Mouse (Mus musculus) midbrain, embryonic 15.5 days (tissue): ENCODE results near the gene Mrps27. TPM values are rescaled to one million over a fixed set of nuclear protein-coding genes. Genes with fewer than 3 reads are reported as not detected.
A peak's percentile ranks its signal among the peaks of the same experiment; 100 is the strongest.

Source experiments
- ATAC-seq: fragments of 200-750 bp; cut with Nextera tagmentation; replicated peaks from 2 replicates; pipeline ENCODE4 v1.8.0; 2017; ENCODE audit warnings: moderate TSS enrichment
- H3K27ac ChIP-seq: fragments of 300-500 bp; sonication (generic); 2 replicates; pipeline ENCODE4 v1.5.1; 2015; ENCODE audit warnings: mild to moderate bottlenecking, inconsistent platforms
- H3K27me3 ChIP-seq: fragments of 300-500 bp; sonication (generic); replicated peaks from 2 replicates; pipeline ENCODE4 v1.6.1; 2015; ENCODE audit warnings: inconsistent platforms
- H3K36me3 ChIP-seq: fragments of 300-500 bp; sonication (generic); replicated peaks from 2 replicates; pipeline ENCODE4 v1.6.1; 2015; ENCODE audit warnings: inconsistent platforms
- H3K4me1 ChIP-seq: fragments of 300-500 bp; sonication (generic); 2 replicates; pipeline ENCODE4 v1.6.1; 2015; ENCODE audit warnings: inconsistent platforms
- H3K4me2 ChIP-seq: fragments of 300-500 bp; sonication (generic); 2 replicates; pipeline ENCODE4 v1.6.1; 2015; ENCODE audit warnings: inconsistent platforms, mild to moderate bottlenecking, moderate library complexity
- H3K4me3 ChIP-seq: fragments of 300-500 bp; sonication (generic); 2 replicates; pipeline ENCODE4 v1.5.1; 2015; ENCODE audit warnings: mild to moderate bottlenecking, inconsistent platforms
- H3K9ac ChIP-seq: fragments of 300-500 bp; sonication (generic); 2 replicates; pipeline ENCODE4 v1.6.1; 2015; ENCODE audit warnings: mild to moderate bottlenecking, inconsistent platforms
- H3K9me3 ChIP-seq: fragments of 300-500 bp; sonication (generic); 2 replicates; pipeline ENCODE4 v1.6.1; 2016; ENCODE audit warnings: inconsistent platforms
- WGBS: fragments of 180-500 bp; shearing (Covaris S2); methylation state at CpG from one replicate; pipeline ENCODE4 v1.1.7; 2015; ENCODE audit warnings: mixed read lengths; 5-methylcytosine and 5-hydroxymethylcytosine counted together
- polyA plus RNA-seq: library from polyadenylated mRNA; unstranded; fragments of >200 nt; fragmentation: Nextera tagmentation; extraction: Ambion mirVana; gene quantifications from 2 replicates; pipeline ENCODE4 v1.2.1, GENCODE M21; 2015

Mrps27 gene
- polyA plus RNA-seq, result 38.9 and 41.6 TPM in 2 replicates

DNA sequence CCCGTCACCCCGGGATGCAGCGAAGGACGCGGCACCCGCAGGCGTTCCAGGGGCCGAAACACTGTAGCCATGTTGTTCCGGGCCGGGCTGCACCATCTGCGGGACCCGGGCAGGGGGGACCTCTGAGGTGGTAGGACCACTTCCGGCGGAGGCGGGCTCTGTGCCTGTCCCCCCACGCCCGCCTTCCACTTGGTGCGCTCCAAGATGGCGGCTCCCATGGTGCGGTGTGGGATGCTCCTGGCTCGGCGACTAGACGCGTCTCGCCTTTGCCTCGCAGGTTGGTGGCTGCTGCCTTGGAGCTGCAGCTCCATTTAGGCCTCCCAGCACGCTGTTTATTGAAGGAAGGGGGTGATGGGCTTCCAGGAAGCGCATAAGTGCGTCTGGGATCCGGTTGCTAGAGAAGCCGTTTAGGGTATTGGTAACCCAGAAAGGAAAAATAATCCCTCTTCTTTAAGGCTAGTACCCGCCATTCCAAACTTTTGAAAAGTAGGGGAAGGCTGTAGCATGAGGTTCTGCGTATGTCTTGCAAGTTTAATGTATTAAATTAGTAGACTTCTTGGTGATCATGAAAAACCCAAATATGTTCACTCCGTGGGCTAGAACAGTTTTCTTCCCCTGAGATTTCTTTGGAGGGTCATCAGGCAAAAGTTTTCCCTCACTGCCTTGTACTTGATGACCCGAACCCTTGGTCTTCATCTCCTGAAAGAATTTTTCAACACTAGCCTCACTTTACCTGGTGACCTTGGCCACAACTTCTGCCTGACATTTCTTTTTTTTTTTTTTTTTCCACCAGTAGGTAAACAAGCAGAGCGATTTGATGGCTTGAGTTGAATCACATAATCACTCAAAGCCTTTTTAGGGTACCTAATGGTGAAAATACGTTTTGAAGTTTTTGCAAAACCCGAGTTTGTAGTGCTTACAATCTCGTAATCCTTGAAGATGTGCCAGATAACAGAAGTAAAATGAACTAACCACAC lies at the start of gene Mrps27, which contains the start of gene Ptcd2:
Mrps27 (plus strand) TSS at position 188 of the 977 bp plus-strand sequence.
Ptcd2 (minus strand) TSS at position 107 of the 977 bp plus-strand sequence.
- Histone ChIP-seq H3K4me1 (peaks cover 17% of the 10 kb centered on the region), H3K9me3 (no peaks in the 10 kb centered on the region), H3K36me3 (0 out of 2 replicates have a peak, but pooled peaks cover 4% of the 10 kb centered on the region), H3K4me2 (peak within 1 kb of the TSS; percentile 72), H3K27ac (peak within 1 kb of the TSS; percentile 86), H3K4me3 (peak within 1 kb of the TSS; percentile 80), H3K9ac (peak within 1 kb of the TSS; percentile 84), H3K27me3 (no peaks in the 10 kb centered on the region)
- WGBS, result 4% methylated on average over 39 of the region's 39 CpGs
- ATAC-seq, result peak; percentile 99

DNA sequence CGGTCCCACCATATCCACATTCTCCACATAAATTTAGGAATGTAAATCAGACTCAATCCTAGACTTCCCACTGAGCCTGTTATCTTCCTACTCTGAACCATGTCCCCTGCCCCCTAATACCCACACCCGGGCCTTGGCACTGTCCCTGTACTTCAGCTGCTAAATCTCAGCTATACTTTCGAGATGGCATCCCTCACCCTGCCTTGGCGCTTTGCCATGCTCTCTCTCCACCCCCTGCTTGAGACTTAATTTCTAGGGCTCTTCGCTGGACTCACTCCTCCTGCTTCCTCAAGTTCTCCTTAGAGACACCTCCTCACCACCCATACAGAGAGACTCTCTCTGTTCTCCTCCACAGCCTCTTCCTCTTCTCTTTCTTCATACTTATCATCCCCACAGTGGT lies 44.7 kb upstream of the Mrps27 start:
- Histone ChIP-seq H3K27me3 (no peaks in the 10 kb centered on the region), H3K27ac (no peak overlapping the region), H3K4me2 (no peak overlapping the region), H3K4me1 (no peaks in the 10 kb centered on the region), H3K4me3 (no peak overlapping the region), H3K9me3 (no peaks in the 10 kb centered on the region), H3K36me3 (no peaks in the 10 kb centered on the region), H3K9ac (no peak overlapping the region)
- no peak for ATAC-seq
- WGBS, result 76% methylated on average over 5 of the region's 5 CpGs

GRCm38 (mm10) chr13:99303846-99304245 lies 40.7 kb upstream of the Mrps27 start:
- no peaks in the 10 kb centered on the region for H3K36me3 ChIP-seq
- ATAC-seq, result no peak
- no peak overlapping the region for H3K4me3 ChIP-seq
- no peaks in the 10 kb centered on the region for H3K9me3 ChIP-seq
- H3K9ac ChIP-seq, result no peak overlapping the region
- no peak overlapping the region for H3K27ac ChIP-seq
- WGBS, result 70% methylated on average over 5 of the region's 5 CpGs
- H3K4me2 ChIP-seq, result no peak overlapping the region
- H3K4me1 ChIP-seq, result no peaks in the 10 kb centered on the region
- no peaks in the 10 kb centered on the region for H3K27me3 ChIP-seq

DNA sequence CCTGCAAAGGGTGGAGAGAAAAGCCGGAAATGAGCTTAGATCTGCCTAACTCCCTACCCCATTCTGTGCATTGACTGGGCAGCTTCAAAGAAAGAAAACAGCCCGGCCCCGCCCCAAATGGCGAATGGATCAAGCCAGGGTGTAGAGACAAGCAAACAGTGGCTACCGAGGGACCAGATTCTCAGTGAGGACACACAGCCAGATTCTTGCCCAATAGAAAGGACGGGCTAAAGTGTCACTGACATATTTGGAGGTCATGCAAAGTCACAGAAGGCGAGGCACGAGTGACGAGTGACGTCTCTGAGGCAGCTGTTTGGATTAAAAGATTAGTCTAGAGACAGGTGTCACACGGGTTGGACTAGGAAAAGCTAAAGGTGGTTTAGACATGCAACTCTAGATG lies 40.2 kb upstream of the Mrps27 start:
- H3K27me3 ChIP-seq, result no peaks in the 10 kb centered on the region
- no peak for ATAC-seq
- H3K4me2 ChIP-seq, result no peak overlapping the region
- no peaks in the 10 kb centered on the region for H3K36me3 ChIP-seq
- no peak overlapping the region for H3K27ac ChIP-seq
- H3K4me1 ChIP-seq, result no peaks in the 10 kb centered on the region
- H3K9me3 ChIP-seq, result no peaks in the 10 kb centered on the region
- 60% methylated on average over 11 of the region's 11 CpGs for WGBS
- H3K4me3 ChIP-seq, result no peak overlapping the region
- H3K9ac ChIP-seq, result no peak overlapping the region

- no peaks in the 10 kb centered on the region for H3K27me3 ChIP-seq
- H3K4me3 ChIP-seq, result no peak overlapping the region
- H3K9ac ChIP-seq, result no peak overlapping the region
- H3K36me3 ChIP-seq, result no peaks in the 10 kb centered on the region
- WGBS, result 90% methylated on average over 1 of the region's 1 CpGs
- no peak overlapping the region for H3K27ac ChIP-seq
- H3K9me3 ChIP-seq, result no peaks in the 10 kb centered on the region
- H3K4me1 ChIP-seq, result no peaks in the 10 kb centered on the region
- no peak overlapping the region for H3K4me2 ChIP-seq
- no peak for ATAC-seq
These were observed 39.4 kb upstream of the Mrps27 start for GRCm38 (mm10) chr13:99305186-99305585.

GRCm38 (mm10) chr13:99306164-99306563 lies 38.4 kb upstream of the Mrps27 start:
- 91% methylated on average over 8 of the region's 8 CpGs for WGBS
- no peak for ATAC-seq
- no peak overlapping the region for H3K4me2 ChIP-seq
- H3K36me3 ChIP-seq, result no peaks in the 10 kb centered on the region
- H3K4me1 ChIP-seq, result no peaks in the 10 kb centered on the region
- H3K27me3 ChIP-seq, result no peaks in the 10 kb centered on the region
- no peak overlapping the region for H3K27ac ChIP-seq
- no peak overlapping the region for H3K4me3 ChIP-seq
- H3K9ac ChIP-seq, result no peak overlapping the region
- no peaks in the 10 kb centered on the region for H3K9me3 ChIP-seq

- H3K36me3 ChIP-seq, result no peaks in the 10 kb centered on the region
- no peak for ATAC-seq
- H3K4me3 ChIP-seq, result no peak overlapping the region
- no peaks in the 10 kb centered on the region for H3K27me3 ChIP-seq
- H3K4me2 ChIP-seq, result no peak overlapping the region
- no peaks in the 10 kb centered on the region for H3K4me1 ChIP-seq
- WGBS, result 85% methylated on average over 5 of the region's 5 CpGs
- no peak overlapping the region for H3K9ac ChIP-seq
- H3K9me3 ChIP-seq, result no peaks in the 10 kb centered on the region
- H3K27ac ChIP-seq, result no peak overlapping the region
These were observed 36.6 kb upstream of the Mrps27 start for GRCm38 (mm10) chr13:99307930-99308359.

DNA sequence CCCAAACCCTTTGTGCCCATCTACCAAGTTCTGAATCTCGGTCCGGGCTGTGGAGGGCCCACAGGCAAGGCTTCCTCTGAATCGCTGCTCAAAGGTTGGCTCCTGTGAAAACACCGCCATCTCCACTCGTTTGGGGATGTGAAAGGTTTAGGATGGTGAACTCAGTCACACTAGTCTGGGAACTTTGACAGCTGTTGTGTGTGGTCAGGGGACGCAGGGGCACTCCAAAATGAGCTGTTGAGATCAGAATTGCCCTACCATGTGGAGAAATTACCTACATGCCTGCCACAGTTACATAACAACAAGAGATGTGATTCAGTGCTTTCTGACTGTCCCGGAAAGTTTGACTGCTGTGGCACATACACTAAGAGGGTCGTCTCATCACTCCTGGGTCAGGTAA lies 36.2 kb upstream of the Mrps27 start:
- H3K4me3 ChIP-seq, result no peak overlapping the region
- no peaks in the 10 kb centered on the region for H3K27me3 ChIP-seq
- 91% methylated on average over 8 of the region's 8 CpGs for WGBS

DNA sequence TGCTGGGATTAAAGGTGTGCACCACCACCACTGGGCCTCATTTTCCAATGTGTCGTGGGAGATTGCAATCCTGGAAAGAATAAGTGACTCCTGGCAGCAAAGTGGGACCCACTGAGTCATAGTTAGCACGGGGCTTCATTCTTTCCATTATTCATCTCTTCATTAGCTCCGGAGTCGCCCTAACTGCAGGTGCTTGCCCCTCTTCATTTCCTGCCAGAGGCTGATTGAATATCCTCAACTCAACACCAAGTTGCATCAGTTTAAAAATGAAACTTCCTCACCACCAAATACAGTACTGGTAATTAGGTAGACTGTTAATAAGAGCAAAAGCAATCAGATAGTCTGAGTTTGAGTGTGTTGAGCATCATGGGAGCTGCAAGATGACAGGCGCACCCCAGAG lies 30.5 kb upstream of the Mrps27 start:
- Histone ChIP-seq H3K9me3 (no peaks in the 10 kb centered on the region), H3K4me2 (no peak overlapping the region), H3K9ac (no peak overlapping the region), H3K4me3 (no peak overlapping the region), H3K27ac (no peak overlapping the region), H3K4me1 (no peaks in the 10 kb centered on the region), H3K36me3 (no peaks in the 10 kb centered on the region), H3K27me3 (no peaks in the 10 kb centered on the region)
- no peak for ATAC-seq
- WGBS, result 92% methylated on average over 5 of the region's 5 CpGs

More for the DNA sequence above, 36.2 kb upstream of the Mrps27 start:
- no peak overlapping the region for H3K4me2 ChIP-seq
- H3K9ac ChIP-seq, result no peak overlapping the region
- no peaks in the 10 kb centered on the region for H3K4me1 ChIP-seq
- H3K27ac ChIP-seq, result no peak overlapping the region
- H3K9me3 ChIP-seq, result no peaks in the 10 kb centered on the region
- ATAC-seq, result no peak
- H3K36me3 ChIP-seq, result no peaks in the 10 kb centered on the region

- no peak overlapping the region for H3K4me2 ChIP-seq
- no peak overlapping the region for H3K4me3 ChIP-seq
- no peaks in the 10 kb centered on the region for H3K9me3 ChIP-seq
- ATAC-seq, result no peak
- H3K36me3 ChIP-seq, result peaks cover 5% of the 10 kb centered on the region
- no peak overlapping the region for H3K27ac ChIP-seq
- no peaks in the 10 kb centered on the region for H3K27me3 ChIP-seq
- H3K4me1 ChIP-seq, result no peaks in the 10 kb centered on the region
- H3K9ac ChIP-seq, result no peak overlapping the region
- 88% methylated on average over 15 of the region's 15 CpGs for WGBS
These were observed 29.9 kb upstream of the Mrps27 start for GRCm38 (mm10) chr13:99314657-99315181.

DNA sequence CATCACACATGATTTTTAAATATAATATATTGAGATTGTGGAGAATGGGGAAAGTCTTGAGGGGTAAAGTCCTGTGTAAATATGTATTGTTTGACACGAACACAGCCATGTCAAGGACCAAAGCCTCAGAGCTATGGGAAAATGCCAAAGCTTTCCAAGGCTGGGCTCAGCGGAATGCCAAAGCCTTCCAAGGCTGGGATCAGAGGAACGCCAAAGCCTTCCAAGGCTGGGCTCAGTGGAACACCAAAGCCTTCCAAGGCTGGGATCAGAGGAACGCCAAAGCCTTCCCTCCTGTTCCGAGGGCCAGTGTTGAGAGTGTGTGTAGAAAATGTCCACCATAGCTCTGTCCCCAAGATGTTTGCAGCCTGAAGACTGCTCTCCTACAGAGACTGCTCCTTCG lies 28.2 kb upstream of the Mrps27 start:
- H3K9ac ChIP-seq, result no peak overlapping the region
- no peak overlapping the region for H3K27ac ChIP-seq
- no peaks in the 10 kb centered on the region for H3K4me1 ChIP-seq
- WGBS, result 93% methylated on average over 6 of the region's 6 CpGs
- no peak overlapping the region for H3K4me3 ChIP-seq
- no peaks in the 10 kb centered on the region for H3K9me3 ChIP-seq
- H3K4me2 ChIP-seq, result no peak overlapping the region
- ATAC-seq, result no peak
- H3K36me3 ChIP-seq, result peaks cover 19% of the 10 kb centered on the region
- H3K27me3 ChIP-seq, result no peaks in the 10 kb centered on the region

DNA sequence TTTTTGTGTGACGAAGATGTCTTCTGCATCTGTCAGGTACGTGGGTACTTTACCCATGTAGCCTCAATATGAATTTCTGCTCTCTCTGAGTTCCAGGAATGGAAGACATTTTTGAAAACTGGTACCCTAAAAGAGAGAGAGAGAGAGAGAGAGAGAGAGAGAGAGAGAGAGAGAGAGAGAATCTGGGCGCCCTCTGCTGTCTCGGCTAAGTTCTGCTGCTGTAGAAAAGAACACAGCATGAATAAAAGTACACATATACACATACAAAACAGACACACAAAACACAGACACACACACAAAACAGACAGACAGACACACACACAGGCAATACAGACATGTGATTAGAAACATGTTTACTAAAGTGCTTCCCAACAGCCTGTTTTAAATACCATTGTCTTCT lies 27.5 kb upstream of the Mrps27 start:
- H3K4me2 ChIP-seq, result no peak overlapping the region
- H3K4me1 ChIP-seq, result no peaks in the 10 kb centered on the region
- no peak overlapping the region for H3K27ac ChIP-seq
- H3K27me3 ChIP-seq, result no peaks in the 10 kb centered on the region
- 54% methylated on average over 4 of the region's 4 CpGs for WGBS
- H3K4me3 ChIP-seq, result no peak overlapping the region
- ATAC-seq, result peak; percentile 42; the same call in 1 of the 2 replicates
- peaks cover 21% of the 10 kb centered on the region for H3K36me3 ChIP-seq
- no peak overlapping the region for H3K9ac ChIP-seq
- no peaks in the 10 kb centered on the region for H3K9me3 ChIP-seq
